Mouse (Mus musculus) regulatory T cell (primary cell): ENCODE measurements around the gene Aldh3b3.
"Not testable (repeated sequence)": the region's sequence is repeated elsewhere in the genome, so short reads cannot be mapped to it uniquely, and the experiment has no call there.

Source experiments
- in situ Hi-C: fragments of 300-600 bp; cut with MboI, MseI; formaldehyde crosslinking; loops from one replicate; pipeline ENCODE4 v1.15.1; 2025; ENCODE audit warnings: high pct_unique_total_duplicates

Gene Aldh3b3

GRCm38 (mm10) chr19:3935896-3936850 lies 22.3 kb upstream of the Aldh3b3 start:
- in situ Hi-C loops, result no loop called here

- in situ Hi-C loops, result no loop called here
Observed at GRCm38 (mm10) chr19:3942315-3942714, 16.1 kb upstream of the Aldh3b3 start.

DNA sequence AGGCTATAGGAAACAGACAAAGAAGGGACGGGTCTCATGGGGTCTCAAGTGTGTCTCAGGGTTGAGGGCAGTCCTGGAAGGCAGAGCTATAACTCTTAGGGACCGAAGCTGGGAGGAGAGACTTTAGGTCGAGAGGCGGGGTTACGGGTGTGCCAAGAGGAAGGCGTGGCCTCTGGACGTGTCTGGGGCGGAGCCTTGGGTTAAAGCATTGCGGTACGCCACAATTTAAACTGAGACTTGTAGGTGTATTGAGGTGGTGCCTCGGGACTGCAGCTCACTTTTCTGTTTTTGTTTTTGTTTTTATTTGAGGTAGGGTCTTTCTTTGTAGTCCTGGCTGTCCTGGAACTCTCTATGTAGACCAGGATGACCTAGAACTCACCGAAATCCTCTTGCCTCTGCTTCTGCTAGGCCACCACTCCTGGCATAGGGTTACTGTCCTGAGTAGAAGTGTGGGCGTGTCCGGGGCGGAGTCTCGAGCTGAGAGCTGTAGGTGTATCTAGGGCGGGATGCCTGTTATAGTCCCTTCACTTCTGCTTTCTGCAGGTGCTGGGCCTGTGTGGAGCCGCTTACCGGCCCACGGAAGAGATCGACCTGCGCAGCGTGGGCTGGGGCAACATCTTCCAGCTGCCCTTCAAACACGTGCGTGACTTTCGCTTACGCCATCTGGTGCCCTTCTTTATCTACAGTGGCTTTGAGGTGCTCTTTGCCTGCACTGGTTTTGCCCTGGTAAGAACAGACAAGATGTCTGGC lies 15.3 kb upstream of the Aldh3b3 start:
- in situ Hi-C loops, result no loop called here

- in situ Hi-C loops, result no loop called here
Observed at GRCm38 (mm10) chr19:3945872-3946564, 12.4 kb upstream of the Aldh3b3 start.

DNA sequence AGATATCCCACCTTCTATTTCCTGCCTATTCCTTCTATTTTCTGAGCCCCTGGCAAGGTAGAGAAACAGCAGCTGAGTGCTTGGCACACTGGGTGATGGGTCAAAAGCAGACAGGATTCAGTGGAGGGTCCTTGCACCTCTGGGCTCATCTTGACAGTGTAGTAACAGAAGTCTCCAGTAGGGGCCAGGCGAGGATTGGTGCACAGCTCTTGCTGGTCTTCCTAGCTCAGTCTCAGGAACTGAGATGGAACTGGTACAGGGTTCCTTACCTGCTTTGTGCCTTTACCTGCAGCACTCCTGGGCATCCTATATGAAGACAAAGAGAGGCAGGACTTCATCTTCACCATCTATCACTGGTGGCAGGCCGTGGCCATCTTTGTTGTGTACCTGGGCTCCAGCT lies 11.7 kb upstream of the Aldh3b3 start:
- in situ Hi-C loops, result no loop called here

GRCm38 (mm10) chr19:3947813-3948212 lies 10.6 kb upstream of the Aldh3b3 start:
- in situ Hi-C loops, result no loop called here

- in situ Hi-C loops, result no loop called here
Observed at GRCm38 (mm10) chr19:3948546-3948945, 9.9 kb upstream of the Aldh3b3 start.

- in situ Hi-C loops, result no loop called here
Observed at GRCm38 (mm10) chr19:3950331-3950730, 8.1 kb upstream of the Aldh3b3 start.

GRCm38 (mm10) chr19:3951461-3951860 lies 7.0 kb upstream of the Aldh3b3 start:
- in situ Hi-C loops, result no loop called here

DNA sequence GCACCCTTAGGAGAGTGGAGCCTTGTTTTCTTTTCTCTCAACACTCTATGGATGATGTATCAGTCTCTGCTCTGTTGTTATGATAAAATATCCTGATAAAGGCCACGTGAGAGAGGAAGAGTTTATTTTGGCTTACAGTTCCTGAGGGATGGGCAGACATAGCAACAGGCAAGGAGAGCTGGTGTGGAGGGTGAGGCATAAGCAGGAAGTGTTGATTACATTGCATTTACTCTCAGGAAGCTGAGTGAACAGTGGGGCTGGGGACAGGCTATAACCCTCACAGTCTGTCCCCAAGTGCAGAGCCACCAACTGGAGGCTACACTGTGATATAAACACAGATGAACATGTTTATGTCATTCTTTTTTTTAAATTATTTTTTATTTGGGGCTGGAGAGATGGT lies 6.3 kb upstream of the Aldh3b3 start:
- in situ Hi-C loops, result no loop called here

- in situ Hi-C loops, result no loop called here
Observed at GRCm38 (mm10) chr19:3955033-3955432, 3.4 kb upstream of the Aldh3b3 start.

DNA sequence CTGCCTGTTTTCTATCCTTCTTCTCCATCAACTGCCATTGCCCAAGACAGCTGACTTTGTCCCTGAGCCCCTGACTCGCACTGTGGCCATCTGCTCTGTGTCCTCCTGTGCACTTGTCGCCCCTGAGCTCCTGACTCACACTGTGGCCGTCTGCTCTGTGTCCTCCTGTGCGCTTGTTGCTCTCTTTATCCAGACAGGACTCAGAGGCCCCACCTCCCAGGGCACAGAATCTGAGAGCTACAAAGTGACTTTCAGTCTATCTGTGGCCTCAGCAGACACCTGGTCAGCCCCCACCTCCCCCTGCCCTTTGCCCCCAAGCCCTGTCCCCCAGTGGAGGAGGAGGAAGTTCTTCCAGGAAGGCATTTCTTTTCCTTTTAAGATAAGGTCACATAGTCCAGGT lies 2.6 kb upstream of the Aldh3b3 start:
- in situ Hi-C loops, result no loop called here

- in situ Hi-C loops, result not testable (repeated sequence)
Observed at GRCm38 (mm10) chr19:3957296-3958036, 979 bp upstream of the Aldh3b3 start.

DNA sequence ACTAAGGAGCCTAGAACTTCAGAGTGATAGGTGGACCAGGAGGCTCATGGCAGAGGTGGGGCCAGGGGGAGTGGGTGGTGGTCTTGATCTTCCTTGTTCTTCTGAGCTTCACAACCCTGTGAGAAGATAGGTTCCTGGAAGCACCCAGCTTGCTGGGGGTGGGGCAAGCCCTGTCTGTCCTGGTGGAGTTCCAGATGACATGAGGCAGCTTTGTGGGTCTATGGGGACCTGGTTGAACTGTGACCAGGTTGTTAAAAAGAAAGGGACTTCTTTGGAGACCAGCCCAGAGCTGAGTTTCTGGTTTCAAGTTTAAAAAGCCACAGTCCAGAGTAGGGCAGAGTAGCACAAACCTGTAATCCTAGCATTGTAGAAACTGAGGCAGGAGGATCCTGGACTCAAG lies 585 bp downstream of the Aldh3b3 start:
- in situ Hi-C loops, result no loop called here

DNA sequence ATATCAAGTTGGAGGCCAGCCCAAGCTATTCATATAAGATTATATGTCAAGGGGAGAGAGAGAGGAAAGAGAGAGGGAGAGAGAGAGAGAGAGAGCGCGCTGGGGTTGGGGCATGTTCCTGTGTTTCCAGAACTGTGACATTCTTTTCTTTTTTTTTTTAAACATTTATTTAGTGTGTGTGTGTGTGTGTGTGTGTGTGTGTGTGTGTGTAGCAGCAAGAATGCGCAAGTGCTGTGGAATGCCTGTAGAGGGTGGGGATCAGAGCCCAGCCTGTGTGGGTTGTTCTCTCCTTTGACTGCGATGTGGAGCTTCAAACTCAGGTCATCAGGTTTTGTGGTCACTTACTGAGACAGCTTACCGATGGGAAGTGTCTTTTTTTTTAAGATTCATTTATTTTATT lies 1.8 kb downstream of the Aldh3b3 start:
- in situ Hi-C loops, result no loop called here

DNA sequence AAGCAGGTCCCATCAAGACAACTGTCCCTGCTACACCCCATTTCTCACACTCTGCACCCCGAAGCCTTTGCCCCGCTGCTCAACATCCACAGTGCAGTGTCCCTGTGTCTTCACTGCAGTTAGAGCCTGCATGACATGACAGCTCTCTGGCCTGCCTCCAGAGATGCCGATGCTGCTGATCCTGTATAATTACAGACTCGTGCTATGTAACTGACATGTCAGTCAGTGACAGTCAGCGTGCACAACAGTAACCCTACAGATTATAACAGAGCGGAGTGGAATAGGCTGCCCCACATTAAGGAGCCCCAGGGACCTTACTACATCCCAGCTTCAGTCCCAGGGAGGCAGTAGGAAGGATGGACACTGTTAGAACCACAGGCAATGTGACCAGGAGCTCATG lies 3.4 kb downstream of the Aldh3b3 start:
- in situ Hi-C loops, result not testable (repeated sequence)

DNA sequence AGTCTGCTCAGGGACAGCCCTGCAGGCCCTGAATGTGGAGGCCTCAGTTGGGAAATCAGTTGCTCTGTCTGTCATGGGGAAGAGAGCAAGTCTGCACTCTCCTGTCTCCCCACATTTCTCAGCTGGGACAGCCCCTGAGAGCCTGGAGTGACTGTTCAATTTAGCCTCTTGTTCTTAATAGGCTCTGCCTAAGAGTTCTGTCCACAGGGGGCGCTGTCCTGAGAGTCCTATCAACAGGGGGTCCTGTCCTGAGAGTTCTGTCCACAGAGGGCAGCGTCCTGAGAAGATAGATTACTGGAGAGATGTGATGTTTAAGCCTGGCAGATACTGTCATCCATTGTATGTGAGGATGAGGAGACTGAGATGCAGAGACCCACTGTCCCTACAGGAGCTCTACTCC lies 4.0 kb downstream of the Aldh3b3 start:
- in situ Hi-C loops, result no loop called here

GRCm38 (mm10) chr19:3964030-3964429 lies 5.6 kb downstream of the Aldh3b3 start:
- in situ Hi-C loops, result no loop called here

- in situ Hi-C loops, result no loop called here
Observed at GRCm38 (mm10) chr19:3966330-3967075, 8.1 kb downstream of the Aldh3b3 start.

GRCm38 (mm10) chr19:3967258-3967657 lies 8.8 kb downstream of the Aldh3b3 start:
- in situ Hi-C loops, result no loop called here

DNA sequence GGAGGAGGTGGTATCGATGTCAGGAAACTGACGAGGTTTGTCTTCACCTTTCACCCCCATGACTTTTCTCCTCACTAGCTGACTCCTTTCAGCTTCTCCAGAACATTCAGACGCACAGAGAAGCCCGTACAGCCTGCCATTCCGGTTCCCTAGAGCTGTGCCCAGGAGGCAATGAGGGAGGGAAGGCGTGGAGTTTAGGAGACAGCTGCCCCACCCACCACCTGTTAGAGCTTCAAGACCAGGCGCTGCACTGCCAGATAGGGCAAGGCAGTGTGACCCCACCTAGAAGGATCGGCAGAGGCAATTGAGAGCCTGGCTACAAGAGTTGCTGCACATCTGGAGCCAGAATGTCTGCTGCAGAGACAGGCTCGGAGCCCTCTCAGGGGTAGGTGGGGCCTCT lies 13.8 kb downstream of the Aldh3b3 start, which contains the start of gene Aldh3b2:
Gene Aldh3b2, plus strand, starts transcription at position 100 of the 400 bp plus-strand sequence.
- in situ Hi-C loops, result no loop called here
